Mouse (Mus musculus): ENCODE data around the gene Rwdd2a.
A peak's percentile ranks its signal among the peaks of the same experiment; 100 is the strongest.

Rwdd2a gene

GRCm38 (mm10) chr9:86571540-86572135 lies at the start of gene Rwdd2a, which contains the start of gene Pgm3:
Gene Rwdd2a, plus strand, starts transcription at chr9:86571991.
Gene Pgm3, minus strand, starts transcription at chr9:86571842.
- DNase-seq (ENCODE audit: low spot score): peak; percentile 89

DNA sequence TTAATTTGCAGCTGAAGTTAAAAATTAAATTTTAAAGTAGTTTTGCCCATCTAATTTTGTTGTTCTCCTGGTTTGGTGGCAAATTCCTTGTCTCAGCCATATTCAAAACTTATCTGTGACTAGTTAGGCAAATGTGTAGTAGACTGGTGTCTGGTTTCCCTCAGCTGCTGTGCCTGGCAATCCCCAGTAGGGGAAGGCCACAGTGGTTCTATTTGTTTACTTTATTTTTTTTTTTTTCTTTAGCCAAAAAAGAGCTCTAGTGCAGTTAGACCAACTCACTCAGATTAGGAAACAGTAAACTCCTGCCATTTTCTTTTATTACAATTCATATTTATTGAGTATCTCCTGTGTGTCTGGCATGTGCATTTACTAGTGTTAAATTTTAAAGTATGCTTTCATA lies 49.5 kb upstream of the Rwdd2a start:
- no peak for DNase-seq (ENCODE audit: low spot score)

DNA sequence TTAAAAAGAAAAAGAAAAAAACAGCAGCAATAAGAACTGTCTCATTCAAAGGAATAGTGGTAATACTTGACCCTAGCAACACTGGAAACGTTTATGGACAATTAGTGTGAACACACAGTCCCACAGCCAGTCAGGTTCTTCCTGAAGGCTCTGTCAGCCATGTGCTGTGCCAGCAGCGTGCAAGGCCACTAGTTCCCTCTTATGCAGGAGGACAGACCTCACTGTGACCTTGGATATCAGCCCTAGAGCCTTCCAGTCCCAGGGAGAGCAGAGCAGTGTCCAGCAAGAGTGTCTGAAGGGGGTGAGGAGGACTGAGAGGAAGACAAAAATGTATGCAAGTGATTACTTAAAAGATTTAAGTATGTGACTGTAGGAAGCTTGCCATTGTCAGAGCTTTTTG lies 46.2 kb upstream of the Rwdd2a start:
- DNase-seq (ENCODE audit: low spot score): no peak

GRCm38 (mm10) chr9:86534071-86534470 lies 37.7 kb upstream of the Rwdd2a start:
- DNase-seq (ENCODE audit: low spot score): no peak

DNA sequence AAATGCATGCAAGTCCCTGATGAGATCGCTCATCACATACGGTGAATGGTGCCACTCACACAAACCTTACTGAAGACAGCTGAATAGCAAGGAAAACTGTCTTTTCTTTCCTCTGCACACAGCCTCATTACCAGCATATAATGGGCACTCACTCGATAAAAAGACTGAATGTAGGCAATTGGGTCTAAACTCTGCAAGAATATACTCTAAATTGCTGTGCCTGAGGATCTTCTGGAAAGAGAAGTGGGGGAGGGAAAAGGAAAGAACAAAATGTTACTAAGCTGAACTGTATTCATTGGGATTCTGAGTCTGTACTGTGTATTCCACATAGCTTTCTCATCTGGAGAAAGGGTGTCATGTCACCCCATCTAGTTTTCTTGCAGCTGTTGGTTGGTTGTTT lies 28.3 kb upstream of the Rwdd2a start:
- no peak for DNase-seq (ENCODE audit: low spot score)

DNA sequence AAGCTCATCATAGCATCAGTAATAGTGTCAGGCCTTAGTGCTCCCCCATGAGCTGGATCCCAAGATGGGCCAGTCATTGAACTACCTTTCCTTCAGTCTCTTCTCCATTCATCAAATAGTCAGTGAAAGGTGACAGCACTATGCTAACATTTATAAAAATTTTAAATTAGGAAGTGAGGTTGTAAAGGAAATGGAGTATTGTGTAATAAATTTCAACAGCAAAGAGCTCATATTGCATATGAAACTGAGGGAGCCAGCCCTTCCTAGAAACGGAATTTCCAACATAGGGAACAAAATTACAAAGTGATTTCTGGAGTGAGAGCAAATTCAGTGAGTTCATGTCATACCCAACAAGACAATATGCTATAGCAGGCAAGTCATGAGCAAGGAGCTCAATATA lies 27.2 kb upstream of the Rwdd2a start:
- no peak for DNase-seq (ENCODE audit: low spot score)

- DNase-seq (ENCODE audit: low spot score): no peak
Measured at GRCm38 (mm10) chr9:86549637-86550162, 22.1 kb upstream of the Rwdd2a start.

GRCm38 (mm10) chr9:86550717-86551116 lies 21.1 kb upstream of the Rwdd2a start:
- DNase-seq (ENCODE audit: low spot score): no peak

DNA sequence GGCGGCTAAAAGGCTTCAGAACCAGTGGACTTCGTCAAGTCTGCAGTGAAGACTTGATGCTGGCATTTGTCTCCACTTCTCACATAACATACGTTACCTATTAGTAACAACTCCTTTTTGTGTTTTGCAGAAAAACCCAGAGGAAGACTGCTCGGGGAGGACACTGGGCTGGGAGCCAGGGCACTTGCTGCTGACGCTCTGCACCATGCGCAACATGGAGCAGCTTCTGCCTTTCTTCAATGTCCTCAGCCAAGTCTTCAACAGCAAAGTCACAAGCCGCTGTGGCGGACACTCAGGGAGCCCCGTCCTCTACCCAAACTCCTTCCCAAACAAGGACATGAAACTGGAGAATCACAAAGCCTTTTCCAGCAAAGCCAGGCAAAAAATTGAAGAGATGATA lies 17.9 kb upstream of the Rwdd2a start:
- no peak for DNase-seq (ENCODE audit: low spot score)

- no peak for DNase-seq (ENCODE audit: low spot score)
Measured at GRCm38 (mm10) chr9:86554641-86555040, 17.1 kb upstream of the Rwdd2a start.

DNA sequence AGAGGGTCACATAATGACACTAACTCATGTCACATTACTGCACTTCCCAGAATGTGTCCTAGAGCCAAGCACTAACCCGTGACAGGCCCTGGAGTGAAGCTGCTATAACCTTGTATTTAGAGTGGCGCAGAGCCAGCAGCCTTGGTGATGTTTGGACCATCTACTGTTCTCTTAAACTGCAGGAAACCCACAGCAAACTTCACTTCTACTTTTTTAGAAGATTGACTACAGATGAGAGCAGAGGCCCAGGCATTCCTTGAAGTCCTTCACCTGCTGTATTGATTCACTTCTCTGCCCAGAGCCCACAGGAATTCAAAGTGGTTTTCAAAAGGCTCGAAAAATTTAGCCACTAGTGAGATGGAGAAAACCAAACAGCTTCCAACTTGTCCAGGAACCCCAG lies 11.2 kb upstream of the Rwdd2a start:
- no peak for DNase-seq (ENCODE audit: low spot score)

- DNase-seq (ENCODE audit: low spot score): no peak
Measured at GRCm38 (mm10) chr9:86569314-86569910, 2.4 kb upstream of the Rwdd2a start.

GRCm38 (mm10) chr9:86570261-86570890 lies 1.4 kb upstream of the Rwdd2a start:
- no peak for DNase-seq (ENCODE audit: low spot score)

GRCm38 (mm10) chr9:86570946-86571345 lies 845 bp upstream of the Rwdd2a start:
- DNase-seq (ENCODE audit: low spot score): no peak

DNA sequence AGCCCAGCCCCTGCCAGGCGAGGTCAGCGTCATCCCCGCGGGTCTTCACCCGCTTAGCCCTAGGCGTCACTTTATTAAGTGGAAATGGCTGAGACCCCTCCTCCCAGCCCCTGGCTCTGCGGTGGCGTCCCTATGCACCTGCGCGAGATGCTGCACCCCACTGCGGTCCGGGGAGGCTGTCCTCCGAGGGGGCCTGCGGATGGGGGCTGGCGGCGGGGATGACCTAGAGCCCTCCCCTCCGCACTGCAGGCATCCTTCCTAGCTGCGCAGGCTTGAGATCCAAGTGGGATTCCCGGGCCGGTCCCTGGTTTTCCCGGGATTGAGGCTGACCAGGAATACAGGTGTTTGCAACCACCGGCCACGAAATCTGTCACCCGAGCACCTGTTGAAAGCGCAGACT lies 405 bp downstream of the Rwdd2a start:
- DNase-seq (ENCODE audit: low spot score): no peak

DNA sequence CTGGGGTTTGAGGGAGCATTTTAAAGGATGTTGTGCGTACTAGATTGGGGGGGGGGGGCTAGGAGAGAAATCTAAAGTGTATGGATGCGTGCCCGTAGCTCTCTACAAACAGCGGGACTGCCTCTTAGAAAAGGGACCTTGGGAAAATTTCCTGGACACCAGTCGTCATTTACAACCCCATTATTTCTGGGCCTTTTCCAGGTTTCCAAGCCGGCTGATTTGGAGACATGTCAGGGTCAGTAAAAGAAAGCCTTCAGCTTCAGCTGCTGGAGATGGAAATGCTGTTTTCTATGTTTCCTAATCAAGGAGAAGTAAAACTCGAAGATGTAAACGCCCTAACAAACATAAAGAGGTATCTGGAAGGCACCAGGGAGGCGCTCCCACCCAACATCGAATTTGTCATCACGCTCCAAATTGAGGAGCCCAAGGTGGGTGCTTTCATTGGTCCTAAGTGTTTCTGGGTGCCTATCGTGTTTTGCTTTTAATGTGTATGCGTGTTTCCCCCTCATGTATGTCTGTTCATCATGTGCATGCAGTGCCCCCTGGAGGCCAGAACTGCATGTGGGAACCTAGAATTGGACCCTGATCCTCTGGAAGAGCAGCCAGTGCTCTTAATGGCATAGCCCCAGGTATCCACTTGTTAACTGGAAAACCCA lies 973 bp downstream of the Rwdd2a start:
- DNase-seq (ENCODE audit: low spot score): no peak

GRCm38 (mm10) chr9:86573616-86574303 lies 2.0 kb downstream of the Rwdd2a start:
- DNase-seq (ENCODE audit: low spot score): no peak

GRCm38 (mm10) chr9:86575178-86575577 lies 3.4 kb downstream of the Rwdd2a start:
- DNase-seq (ENCODE audit: low spot score): no peak

DNA sequence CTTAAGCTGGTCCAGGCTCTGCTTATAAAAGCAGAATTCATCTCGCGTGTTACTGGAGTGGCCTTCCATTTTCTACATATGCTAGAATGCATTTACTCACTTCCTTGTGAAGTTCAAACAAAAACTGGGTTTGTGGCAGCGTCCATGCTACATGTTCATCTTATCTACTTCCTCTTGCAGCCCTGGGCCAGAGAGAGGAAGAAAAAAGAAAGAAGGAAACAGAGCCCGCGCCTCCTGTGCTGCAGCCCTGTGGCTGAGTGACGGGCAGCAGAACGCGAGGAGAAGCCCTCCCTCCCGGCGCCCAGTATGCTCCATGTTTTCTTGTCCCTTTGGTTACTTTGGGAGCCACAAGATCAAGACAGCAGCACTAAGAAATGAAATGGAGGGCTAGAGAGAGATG lies 7.9 kb downstream of the Rwdd2a start:
- no peak for DNase-seq (ENCODE audit: low spot score)

DNA sequence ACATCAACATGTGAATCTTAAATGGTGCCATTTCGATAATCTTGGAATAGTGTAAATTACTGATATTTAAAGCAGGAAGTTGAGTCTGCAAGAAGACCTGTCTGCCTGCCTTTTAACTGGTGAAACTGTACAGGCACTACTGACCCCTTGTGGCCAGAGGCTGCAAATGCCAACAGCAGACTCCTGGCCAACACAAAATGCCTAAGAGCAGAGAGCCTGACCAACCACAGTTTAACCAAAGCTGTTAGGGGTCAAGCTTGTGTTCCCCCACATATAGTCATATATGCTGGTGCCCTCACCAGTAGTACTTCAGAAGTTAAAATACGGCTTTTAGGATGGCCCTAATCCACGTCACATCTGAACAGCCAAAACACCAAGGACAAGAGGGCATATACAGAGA lies 11.9 kb downstream of the Rwdd2a start:
- no peak for DNase-seq (ENCODE audit: low spot score)

GRCm38 (mm10) chr9:86587019-86587795 lies 15.4 kb downstream of the Rwdd2a start:
- DNase-seq (ENCODE audit: low spot score): no peak

All from urinary bladder, postnatal 10 days (tissue).